Mouse (Mus musculus) embryonic facial prominence, embryonic 11.5 days (tissue): Measurements from ENCODE around the gene Sugct. TPM values are rescaled to one million over a fixed set of nuclear protein-coding genes. Genes with fewer than 3 reads are reported as not detected.
A peak's percentile ranks its signal among the peaks of the same experiment; 100 is the strongest.

Experiments
- ATAC-seq: fragments of 200-750 bp; cut with Nextera tagmentation; replicated peaks from 2 replicates; pipeline ENCODE4 v1.8.0; 2017; ENCODE audit warnings: low read depth; ENCODE audit not compliant: insufficient number of reproducible peaks, low FRiP score, low TSS enrichment
- DNase-seq: peaks from one replicate; pipeline ENCODE4 v3.0.0-alpha.2; 2015; ENCODE audit warnings: low spot score
- H3K27ac ChIP-seq: fragments of 300-500 bp; sonication (generic); replicated peaks from 2 replicates; pipeline ENCODE4 v1.5.1; 2014; ENCODE audit warnings: mild to moderate bottlenecking, low read depth, low read length, control low read depth
- H3K27me3 ChIP-seq: fragments of 300-500 bp; sonication (generic); 2 replicates; pipeline ENCODE4 v1.6.1; 2014; ENCODE audit warnings: mild to moderate bottlenecking, low read length, moderate library complexity, mixed read lengths; ENCODE audit not compliant: control insufficient read depth, insufficient read depth
- H3K36me3 ChIP-seq: fragments of 300-500 bp; sonication (generic); replicated peaks from 2 replicates; pipeline ENCODE4 v1.6.1; 2014; ENCODE audit warnings: low read depth, mild to moderate bottlenecking, low read length, moderate library complexity, mixed read lengths; ENCODE audit not compliant: control insufficient read depth, insufficient read depth
- H3K4me1 ChIP-seq: fragments of 300-500 bp; sonication (generic); 2 replicates; pipeline ENCODE4 v1.6.1; 2014; ENCODE audit warnings: low read length, mixed read lengths; ENCODE audit not compliant: control insufficient read depth, insufficient read depth
- H3K4me2 ChIP-seq: fragments of 300-500 bp; sonication (generic); 2 replicates; pipeline ENCODE4 v1.6.1; 2014; ENCODE audit warnings: low read depth, mild to moderate bottlenecking, control low read depth, low read length, moderate library complexity
- H3K4me3 ChIP-seq: fragments of 300-500 bp; sonication (generic); 2 replicates; pipeline ENCODE4 v1.5.1; 2014; ENCODE audit warnings: low read depth, low read length, control low read depth
- H3K9ac ChIP-seq: fragments of 300-500 bp; sonication (generic); replicated peaks from 2 replicates; pipeline ENCODE4 v1.6.1; 2014; ENCODE audit warnings: mild to moderate bottlenecking, control low read depth, low read length
- H3K9me3 ChIP-seq: fragments of 300-500 bp; sonication (generic); replicated peaks from 2 replicates; pipeline ENCODE4 v1.6.1; 2016; ENCODE audit warnings: mild to moderate bottlenecking, low read length, inconsistent platforms, mixed read lengths; ENCODE audit not compliant: control insufficient read depth
- WGBS: fragments of 180-500 bp; shearing (Covaris S2); extraction: QIAGEN DNeasy Blood & Tissue Kit; methylation state at CpG from one replicate; pipeline ENCODE4 v1.1.7; 2014; 5-methylcytosine and 5-hydroxymethylcytosine counted together
- polyA plus RNA-seq: library from polyadenylated mRNA; unstranded; fragments of >200 nt; fragmentation: Nextera tagmentation; extraction: Ambion mirVana; gene quantifications from 2 replicates; pipeline ENCODE4 v1.2.1, GENCODE M21; 2014

The Sugct gene
- polyA plus RNA-seq, 1 experiment from 2014 or later: 5.2 TPM

- Histone ChIP-seq H3K27ac (no peak overlapping the region), H3K27me3 (no peaks in the 10 kb centered on the region), H3K4me3 (no peak overlapping the region), H3K9ac (no peak overlapping the region), H3K4me2 (no peak overlapping the region), H3K36me3 (no peaks in the 10 kb centered on the region), H3K9me3 (no peaks in the 10 kb centered on the region), H3K4me1 (no peaks in the 10 kb centered on the region)
- ATAC-seq (no peak), DNase-seq (no peak)
- 25% methylated on average over 3 of the region's 3 CpGs for WGBS
Measured at GRCm38 (mm10) chr13:17216524-17216923, 478.8 kb downstream of the Sugct start.

DNA sequence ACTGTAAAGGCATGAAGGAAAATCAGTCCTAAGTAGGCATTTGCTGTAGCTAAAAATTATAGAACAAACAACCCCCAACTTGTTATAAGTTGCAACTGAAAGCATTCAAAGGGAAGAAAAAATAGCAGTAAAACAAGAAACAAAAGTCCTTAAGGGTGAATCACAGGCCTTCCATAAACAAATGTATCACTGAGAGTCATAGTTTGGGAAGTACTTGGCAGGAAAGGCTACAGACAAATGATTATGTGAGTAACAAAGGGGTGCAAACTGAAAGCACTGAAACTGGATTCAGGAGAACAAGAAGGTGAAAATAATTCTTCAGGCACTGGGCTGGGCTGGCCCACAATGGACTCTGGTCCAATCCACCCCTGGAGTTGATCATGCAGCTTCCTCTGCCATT lies 482.7 kb downstream of the Sugct start:
- H3K27ac ChIP-seq: no peak overlapping the region
- no peaks in the 10 kb centered on the region for H3K27me3 ChIP-seq
- H3K9ac ChIP-seq: no peak overlapping the region
- no peaks in the 10 kb centered on the region for H3K9me3 ChIP-seq
- no peak overlapping the region for H3K4me2 ChIP-seq
- ATAC-seq: no peak
- no peaks in the 10 kb centered on the region for H3K36me3 ChIP-seq
- no peak for DNase-seq
- no peak overlapping the region for H3K4me3 ChIP-seq
- H3K4me1 ChIP-seq: no peaks in the 10 kb centered on the region

- ATAC-seq (no peak), DNase-seq (peak; percentile 4)
- Histone ChIP-seq H3K27ac (no peak overlapping the region), H3K9ac (no peak overlapping the region), H3K27me3 (no peaks in the 10 kb centered on the region), H3K9me3 (no peaks in the 10 kb centered on the region), H3K4me3 (no peak overlapping the region), H3K4me2 (no peak overlapping the region), H3K36me3 (no peaks in the 10 kb centered on the region), H3K4me1 (no peaks in the 10 kb centered on the region)
- WGBS: 62% methylated on average over 3 of the region's 3 CpGs
Measured at GRCm38 (mm10) chr13:17190180-17190762, 505.1 kb downstream of the Sugct start.

DNA sequence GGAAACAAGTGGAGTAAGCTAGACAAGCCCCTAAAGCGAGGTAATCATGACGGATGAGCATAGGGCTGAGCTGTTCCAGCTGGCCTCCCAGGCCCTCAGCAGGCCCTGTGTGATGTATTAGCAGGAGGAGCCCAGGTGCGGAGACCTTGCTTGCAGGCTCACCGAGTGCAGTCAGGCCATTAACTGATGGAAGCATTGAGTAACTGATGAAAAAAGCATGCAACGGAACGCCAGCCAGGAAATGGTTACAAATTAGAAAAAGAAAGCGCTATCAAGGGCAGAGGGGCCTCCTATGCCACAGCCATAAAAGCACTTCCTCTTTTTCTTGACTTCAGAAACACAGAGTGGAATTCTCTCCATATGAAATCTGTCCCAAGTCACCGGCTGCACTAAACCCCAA lies 510.1 kb downstream of the Sugct start:
- no peaks in the 10 kb centered on the region for H3K36me3 ChIP-seq
- H3K27ac ChIP-seq: no peak overlapping the region
- WGBS: 34% methylated on average over 8 of the region's 8 CpGs
- H3K4me2 ChIP-seq: no peak overlapping the region
- H3K27me3 ChIP-seq: no peaks in the 10 kb centered on the region
- no peak overlapping the region for H3K9ac ChIP-seq
- no peaks in the 10 kb centered on the region for H3K4me1 ChIP-seq
- DNase-seq: peak; percentile 54
- H3K4me3 ChIP-seq: no peak overlapping the region
- H3K9me3 ChIP-seq: no peaks in the 10 kb centered on the region
- ATAC-seq: peak; percentile 62; the same call in 1 of the 2 replicates

GRCm38 (mm10) chr13:17165917-17166316 lies 529.4 kb downstream of the Sugct start:
- Histone ChIP-seq H3K27me3 (no peaks in the 10 kb centered on the region), H3K4me2 (no peak overlapping the region), H3K4me1 (no peaks in the 10 kb centered on the region), H3K27ac (no peak overlapping the region), H3K4me3 (no peak overlapping the region), H3K9me3 (no peaks in the 10 kb centered on the region), H3K36me3 (no peaks in the 10 kb centered on the region), H3K9ac (no peak overlapping the region)
- WGBS: 56% methylated on average over 3 of the region's 3 CpGs
- DNase-seq: no peak
- ATAC-seq: no peak

DNA sequence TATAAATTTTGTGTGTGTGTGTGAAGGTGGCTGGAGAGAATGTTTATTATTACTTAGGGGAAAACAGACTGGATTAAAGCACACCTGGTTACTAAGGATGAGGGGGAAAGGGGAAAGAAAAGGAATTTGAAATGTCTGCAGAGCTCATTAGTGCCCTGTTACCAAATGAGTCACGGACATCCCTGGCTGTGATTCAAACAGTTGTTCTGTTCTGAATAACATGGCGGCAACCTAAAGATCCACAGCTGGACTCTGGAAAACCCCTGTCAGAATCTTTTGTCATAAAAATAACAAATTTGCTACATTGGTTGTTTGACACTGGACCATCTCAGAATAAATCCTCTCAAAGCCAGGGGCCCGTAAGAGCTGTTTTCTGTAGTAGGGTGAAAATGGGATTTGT lies 530.6 kb downstream of the Sugct start:
- Histone ChIP-seq H3K9me3 (no peaks in the 10 kb centered on the region), H3K27ac (no peak overlapping the region), H3K4me1 (no peaks in the 10 kb centered on the region), H3K4me2 (no peak overlapping the region), H3K36me3 (no peaks in the 10 kb centered on the region), H3K4me3 (no peak overlapping the region), H3K9ac (no peak overlapping the region), H3K27me3 (no peaks in the 10 kb centered on the region)
- ATAC-seq: no peak
- 73% methylated on average over 3 of the region's 3 CpGs for WGBS
- DNase-seq: no peak

- Histone ChIP-seq H3K27ac (no peak overlapping the region), H3K4me2 (no peak overlapping the region), H3K27me3 (no peaks in the 10 kb centered on the region), H3K36me3 (no peaks in the 10 kb centered on the region), H3K4me3 (no peak overlapping the region), H3K9me3 (no peaks in the 10 kb centered on the region), H3K9ac (no peak overlapping the region), H3K4me1 (no peaks in the 10 kb centered on the region)
- ATAC-seq (no peak), DNase-seq (no peak)
Measured at GRCm38 (mm10) chr13:17146441-17146992, 548.8 kb downstream of the Sugct start.

GRCm38 (mm10) chr13:17116073-17116472 lies 579.3 kb downstream of the Sugct start:
- WGBS: 32% methylated on average over 3 of the region's 3 CpGs
- Histone ChIP-seq H3K9me3 (no peaks in the 10 kb centered on the region), H3K27me3 (no peaks in the 10 kb centered on the region), H3K4me2 (no peak overlapping the region), H3K9ac (no peak overlapping the region), H3K36me3 (no peaks in the 10 kb centered on the region), H3K4me3 (no peak overlapping the region), H3K27ac (no peak overlapping the region), H3K4me1 (no peaks in the 10 kb centered on the region)
- ATAC-seq (no peak; the same call in 1 of the 2 replicates), DNase-seq (peak; percentile 33)
